Mouse (Mus musculus) adipocyte (in vitro differentiated cells): ENCODE measurements around the gene Vldlr.

ENCODE experiments used
- DNase-seq: peaks from one replicate; pipeline ENCODE4 v3.0.0-alpha.2; 2016; ENCODE audit warnings: low spot score

Gene Vldlr

GRCm38 (mm10) chr19:27239913-27240312 is 23.6 kb downstream of the Vldlr start:
- no peak for DNase-seq

GRCm38 (mm10) chr19:27243527-27243926 is 27.2 kb downstream of the Vldlr start:
- DNase-seq, result no peak

- no peak for DNase-seq
Observed at GRCm38 (mm10) chr19:27254756-27255155, 38.5 kb downstream of the Vldlr start.

DNA sequence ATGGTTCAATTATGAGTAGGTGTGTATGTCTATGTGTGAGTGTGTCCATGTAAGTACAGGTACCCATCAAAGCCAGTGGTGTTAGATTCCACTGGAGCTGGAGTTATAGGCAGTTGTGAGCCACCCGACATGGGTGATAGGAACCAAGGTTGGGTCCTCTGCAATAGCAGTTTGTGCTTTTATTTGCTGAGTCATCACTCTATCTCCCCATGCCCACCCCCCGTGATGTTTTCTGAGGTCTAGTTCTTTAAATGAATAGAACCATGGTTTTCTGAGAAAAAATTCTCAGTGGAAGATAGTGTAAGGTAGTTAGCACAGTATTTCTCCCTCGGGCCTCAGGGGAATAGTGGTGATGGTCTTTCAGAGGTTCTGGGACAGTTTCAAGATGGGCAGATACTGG is 39.4 kb downstream of the Vldlr start:
- no peak for DNase-seq

GRCm38 (mm10) chr19:27260102-27260501 is 43.8 kb downstream of the Vldlr start:
- DNase-seq, result peak; percentile 70

DNA sequence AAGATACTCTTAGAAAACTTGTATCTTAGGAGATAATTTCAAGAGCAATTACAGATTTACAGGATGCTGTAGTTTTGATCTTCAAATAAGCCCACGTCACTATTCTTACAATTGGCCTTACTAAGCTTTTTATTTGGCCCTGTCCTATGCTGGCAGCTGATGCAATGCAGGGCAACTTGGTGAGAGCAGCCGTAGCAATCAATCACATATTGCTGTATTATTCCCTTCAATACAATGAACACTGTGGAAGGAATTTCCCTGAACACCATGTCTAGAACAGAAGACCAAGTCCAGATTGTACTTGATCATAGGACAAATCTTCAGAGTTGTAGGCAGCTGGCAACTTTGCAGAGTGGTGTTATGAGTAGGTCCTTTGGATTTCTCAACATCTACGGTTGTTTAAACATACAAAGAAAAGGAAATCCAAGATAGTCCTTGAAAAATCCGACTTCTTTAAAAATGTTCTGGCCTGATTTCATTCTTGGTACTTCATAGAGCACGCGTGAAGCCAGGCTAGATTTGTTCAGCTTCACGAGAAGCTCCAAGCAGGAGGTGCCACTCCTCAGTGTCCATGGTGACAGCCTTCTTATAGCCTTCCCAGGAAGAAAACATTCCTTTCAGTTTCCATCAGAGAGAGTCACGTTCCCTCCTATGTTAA is 44.5 kb downstream of the Vldlr start:
- DNase-seq, result peak; percentile 55

- no peak for DNase-seq
Observed at GRCm38 (mm10) chr19:27262141-27262540, 45.9 kb downstream of the Vldlr start.

- no peak for DNase-seq
Observed at GRCm38 (mm10) chr19:27273385-27273784, 57.1 kb downstream of the Vldlr start.

DNA sequence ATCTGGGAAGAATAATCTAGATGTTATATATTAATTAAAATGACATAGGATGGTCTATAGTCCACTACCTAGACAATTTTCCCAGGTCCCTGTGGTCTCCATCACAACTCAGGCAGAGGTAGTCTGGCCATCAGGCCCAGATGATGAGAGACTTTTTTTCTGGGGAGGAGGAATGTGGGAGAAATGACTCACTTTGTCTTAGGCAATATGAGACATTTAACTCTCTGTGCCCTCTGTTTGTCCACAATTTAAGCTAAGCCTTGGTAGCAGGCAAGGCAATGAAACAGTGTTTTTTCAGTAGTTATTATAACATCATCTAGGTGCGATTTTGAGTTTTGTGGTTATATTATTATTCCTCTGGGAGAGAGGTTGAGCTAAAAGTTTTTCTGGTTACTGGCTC is 58.1 kb downstream of the Vldlr start:
- no peak for DNase-seq

DNA sequence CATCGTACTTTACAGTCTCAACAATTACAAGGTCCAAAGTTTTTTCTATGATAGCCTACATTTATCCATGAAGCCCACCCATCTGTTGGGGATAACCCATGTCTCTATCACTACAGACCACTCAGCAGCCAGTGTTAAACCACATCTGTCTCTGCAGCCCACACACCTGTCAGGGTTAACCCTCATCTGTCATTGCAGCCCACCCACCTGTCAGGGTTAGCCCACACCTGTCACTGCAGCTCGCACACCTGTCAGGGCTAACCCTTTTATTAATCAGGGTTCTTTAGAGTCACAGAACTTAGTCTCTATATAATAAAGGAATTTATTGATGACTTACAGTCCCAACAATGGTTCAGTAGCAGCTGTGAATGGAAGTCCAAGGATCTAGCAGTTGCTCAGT is 62.9 kb downstream of the Vldlr start:
- no peak for DNase-seq
